Mouse (Mus musculus) spleen, postnatal 4 days (tissue): ENCODE data around the gene Cdca5.
"Not testable (repeated sequence)": the region's sequence is repeated elsewhere in the genome, so short reads cannot be mapped to it uniquely, and the experiment has no call there.

ENCODE experiments used
- DNase-seq, 2 experiments: peaks; one replicate each; pipeline ENCODE4 v3.0.0; 2022; ENCODE audit warnings: low spot score in 2 of 2

The Cdca5 gene

GRCm38 (mm10) chr19:6104476-6104875, 19.7 kb downstream of the Cdca5 start:
- no peak for DNase-seq

- DNase-seq = peak in 1 of 2 experiments; percentile 57
Measured at GRCm38 (mm10) chr19:6105586-6105985, 20.8 kb downstream of the Cdca5 start, which contains the start of gene Naaladl1. Gene Naaladl1, plus strand, starts transcription at chr19:6105782.

- DNase-seq = no peak
Measured at GRCm38 (mm10) chr19:6113116-6113515, 28.3 kb downstream of the Cdca5 start.

GRCm38 (mm10) chr19:6116113-6116850, 31.5 kb downstream of the Cdca5 start:
- no peak for DNase-seq

- DNase-seq = no peak
Measured at GRCm38 (mm10) chr19:6117346-6117985, 32.7 kb downstream of the Cdca5 start.

- peak; percentile 88 to 92 for DNase-seq
Measured at GRCm38 (mm10) chr19:6117986-6118676, 33.3 kb downstream of the Cdca5 start, which contains the start of gene Sac3d1. Gene Sac3d1, minus strand, starts transcription at chr19:6118650.

GRCm38 (mm10) chr19:6118677-6119185, 33.9 kb downstream of the Cdca5 start:
- no peak for DNase-seq

- peak in 1 of 2 experiments; percentile 62 for DNase-seq
Measured at GRCm38 (mm10) chr19:6121761-6122160, 37.0 kb downstream of the Cdca5 start.

- no peak for DNase-seq
Measured at GRCm38 (mm10) chr19:6123330-6123729, 38.5 kb downstream of the Cdca5 start.

- no peak for DNase-seq
Measured at GRCm38 (mm10) chr19:6124898-6125297, 40.1 kb downstream of the Cdca5 start.

- peak; percentile 77 to 88 for DNase-seq
Measured at GRCm38 (mm10) chr19:6126289-6126688, 41.5 kb downstream of the Cdca5 start.

GRCm38 (mm10) chr19:6126789-6127580, 42.2 kb downstream of the Cdca5 start:
- no peak for DNase-seq

GRCm38 (mm10) chr19:6127760-6128341, 43.1 kb downstream of the Cdca5 start, which contains the start of gene Snx15:
Gene Snx15, minus strand, starts transcription at chr19:6128304.
- peak; percentile 96 to 98 for DNase-seq

- not testable (repeated sequence) for DNase-seq
Measured at GRCm38 (mm10) chr19:6130414-6131128, 45.8 kb downstream of the Cdca5 start.

GRCm38 (mm10) chr19:6132171-6132827, 47.5 kb downstream of the Cdca5 start:
- DNase-seq = peak in 1 of 2 experiments; percentile 45

GRCm38 (mm10) chr19:6133197-6133596, 48.4 kb downstream of the Cdca5 start:
- not testable (repeated sequence) for DNase-seq

- no peak for DNase-seq
Measured at GRCm38 (mm10) chr19:6136397-6136796, 51.6 kb downstream of the Cdca5 start.

GRCm38 (mm10) chr19:6139701-6140100, 54.9 kb downstream of the Cdca5 start:
- peak in 1 of 2 experiments; percentile 69 for DNase-seq

- DNase-seq = no peak
Measured at GRCm38 (mm10) chr19:6140374-6140677, 55.5 kb downstream of the Cdca5 start.
